Mouse (Mus musculus): ENCODE measurements at regions not wholly inside any gene's neighbourhood (a gene's known extent, or its start where the extent isn't known, plus 50 kb on each side); places are given as distances from the start of the nearest gene placed in this dataset.

- dilution Hi-C loops (cut with MboI; ENCODE audit: extremely low pct_ligation_motif_present, extremely low pct_unique_long_range_greater_than_20kb, low sequenced_read_pairs) = no loop called here
- H3K27ac ChIP-seq (ENCODE audit: insufficient read depth, low read depth) = no peak overlapping the region
- H3K4me1 ChIP-seq (ENCODE audit: control insufficient read depth in 1 of 2, insufficient read depth in 2 of 2) = peaks cover 14 to 37% of the 10 kb centered on the region in 2 experiments
- no peaks in the 10 kb centered on the region for H3K79me2 ChIP-seq (replicated peaks; ENCODE audit: control insufficient read depth, extremely low read depth, insufficient read depth, poor library complexity, severe bottlenecking)
- no peak overlapping the region for H3K4me3 ChIP-seq (replicated peaks in 1 of 3; ENCODE audit: low read depth in 2 of 3, low read length in 2 of 3, poor library complexity in 1 of 3)
- H3K27me3 ChIP-seq (replicated peaks) = no peaks in the 10 kb centered on the region
- H3K4me2 ChIP-seq (ENCODE audit: insufficient read depth, low read depth, poor library complexity, severe bottlenecking) = no peak overlapping the region
- H3K9ac ChIP-seq (ENCODE audit: insufficient read depth, low read depth) = no peak overlapping the region
- H3K36me3 ChIP-seq (replicated peaks in 1 of 2; ENCODE audit: control insufficient read depth in 1 of 2, insufficient read depth in 1 of 2, low read length in 1 of 2) = no peaks in the 10 kb centered on the region
- TF ChIP-seq MAFK (IDR thresholded peaks at IDR 0.05; ENCODE audit: insufficient replicate concordance, low read length) = peak; percentile 60; the same call in 1 of the 2 replicates
- TF ChIP-seq BHLHE40 (IDR thresholded peaks at IDR 0.05; ENCODE audit: low read depth, low read length) = no peak
- no peak for TF ChIP-seq ZKSCAN1 (IDR thresholded peaks at IDR 0.05; ENCODE audit: borderline replicate concordance, low read depth, low read length)
- TF ChIP-seq JUND (conservative IDR thresholded peaks at IDR 0.05; ENCODE audit: low read depth, low read length) = no peak
- TF ChIP-seq RAD21 (IDR thresholded peaks at IDR 0.05; ENCODE audit: low read depth, low read length) = no peak
- no peak for TF ChIP-seq POLR2A (IDR thresholded peaks at IDR 0.05; ENCODE audit: low read depth, low read length)
- TF ChIP-seq USF2 (conservative IDR thresholded peaks at IDR 0.05; ENCODE audit: low read depth, low read length) = no peak
- 0 out of 2 replicates have a peak, but pooled peaks have one; percentile 15 for TF ChIP-seq ZNF384 (IDR thresholded peaks at IDR 0.05; ENCODE audit: low read depth, low read length)
- TF ChIP-seq JUN (IDR thresholded peaks at IDR 0.05; ENCODE audit: insufficient read depth, low read depth, low read length) = no peak
- TF ChIP-seq CHD2 (IDR thresholded peaks at IDR 0.05; ENCODE audit: low read length) = no peak
- TF ChIP-seq SIN3A (IDR thresholded peaks at IDR 0.05; ENCODE audit: low read length) = no peak
- H3K9me3 ChIP-seq (replicated peaks; ENCODE audit: low read length) = no peaks in the 10 kb centered on the region
- in situ Hi-C loops (cut with MboI; ENCODE audit: low pct_ligation_motif_present, low pct_unique_long_range_greater_than_20kb, low sequenced_read_pairs) = no loop called here
- no peak for DNase-seq (ENCODE audit: extremely low read depth)
Measured at GRCm38 (mm10) chr15:62389431-62390105, 1455.4 kb downstream of the Gsdmc2 start.

- Histone ChIP-seq H3K27ac (ENCODE audit: insufficient read depth, low read depth) (no peak overlapping the region), H3K4me1 (ENCODE audit: control insufficient read depth in 1 of 2, insufficient read depth in 2 of 2) (peaks cover 0 to 26% of the 10 kb centered on the region in 2 experiments; a peak in 2 of 4 replicates), H3K4me3 (replicated peaks in 1 of 3; ENCODE audit: low read depth in 2 of 3, low read length in 2 of 3, poor library complexity in 1 of 3) (no peak overlapping the region), H3K4me2 (ENCODE audit: insufficient read depth, low read depth, poor library complexity, severe bottlenecking) (no peak overlapping the region), H3K9ac (ENCODE audit: insufficient read depth, low read depth) (no peak overlapping the region), H3K27me3 (replicated peaks) (no peaks in the 10 kb centered on the region), H3K9me3 (replicated peaks; ENCODE audit: low read length) (peaks cover 13% of the 10 kb centered on the region), H3K79me2 (replicated peaks; ENCODE audit: control insufficient read depth, extremely low read depth, insufficient read depth, poor library complexity, severe bottlenecking) (no peaks in the 10 kb centered on the region), H3K36me3 (replicated peaks in 1 of 2; ENCODE audit: control insufficient read depth in 1 of 2, insufficient read depth in 1 of 2, low read length in 1 of 2) (no peaks in the 10 kb centered on the region)
- dilution Hi-C loops (cut with MboI; ENCODE audit: extremely low pct_ligation_motif_present, extremely low pct_unique_long_range_greater_than_20kb, low sequenced_read_pairs) (no loop called here), in situ Hi-C loops (cut with MboI; ENCODE audit: low pct_ligation_motif_present, low pct_unique_long_range_greater_than_20kb, low sequenced_read_pairs) (no loop called here)
- TF ChIP-seq EP300 (IDR thresholded peaks at IDR 0.05; ENCODE audit: low read length) (0 out of 2 replicates have a peak, but pooled peaks have one; percentile 58), JUND (conservative IDR thresholded peaks at IDR 0.05; ENCODE audit: low read depth, low read length) (peak; percentile 44; the same call in 1 of the 2 replicates), GABPA (IDR thresholded peaks at IDR 0.05; ENCODE audit: insufficient replicate concordance, low read depth, low read length) (no peak), JUN (IDR thresholded peaks at IDR 0.05; ENCODE audit: insufficient read depth, low read depth, low read length) (peak; percentile 55), HCFC1 (IDR thresholded peaks at IDR 0.05; ENCODE audit: low read depth, low read length) (no peak), MAZ (IDR thresholded peaks at IDR 0.05; ENCODE audit: low read depth, low read length) (no peak), UBTF (IDR thresholded peaks at IDR 0.05; ENCODE audit: low read depth, low read length) (no peak), ETS1 (conservative IDR thresholded peaks at IDR 0.05; ENCODE audit: low read depth, low read length) (0 out of 2 replicates have a peak, but pooled peaks have one; percentile 23)
- no peak for DNase-seq (ENCODE audit: extremely low read depth)
Measured at GRCm38 (mm10) chr15:62382233-62382632, 1459.4 kb upstream of the A1bg start.
